Mouse (Mus musculus) bone marrow, adult 2 months (tissue): ENCODE data around the gene Bpifb4. TPM values are rescaled to one million over a fixed set of nuclear protein-coding genes. Genes with fewer than 3 reads are reported as not detected.

Experiments used
- H3K27ac ChIP-seq: fragments of 200-500 bp; 2 replicates; pipeline ENCODE4 v1.5.1; 2012; ENCODE audit warnings: low read depth, mild to moderate bottlenecking, control low read depth, inconsistent platforms, low read length; ENCODE audit not compliant: control insufficient read depth, poor library complexity, insufficient read depth
- H3K4me1 ChIP-seq: fragments of 200-500 bp; 2 replicates; pipeline ENCODE4 v1.6.1; 2011; ENCODE audit warnings: low read length; ENCODE audit not compliant: control insufficient read depth, insufficient read depth
- H3K4me3 ChIP-seq: fragments of 200-500 bp; replicated peaks from 2 replicates; pipeline ENCODE3; 2011; ENCODE audit warnings: mild to moderate bottlenecking, low read depth, low read length, control low read depth; ENCODE audit not compliant: control insufficient read depth
- CTCF ChIP-seq: fragments of 200-500 bp; IDR thresholded peaks from 2 replicates; pipeline ENCODE4 v1.5.1; 2011; ENCODE audit warnings: low read length, control low read depth; ENCODE audit not compliant: control insufficient read depth, insufficient read depth
- POLR2A ChIP-seq: fragments of 200-500 bp; IDR thresholded peaks from 2 replicates; pipeline ENCODE4 v1.6.1; 2011; ENCODE audit warnings: low read depth, mild to moderate bottlenecking, control low read depth, low read length, borderline replicate concordance; ENCODE audit not compliant: control insufficient read depth
- WGBS: fragments of 180-500 bp; shearing (Covaris S2); methylation state at CpG from one replicate; pipeline ENCODE4 v1.1.7; 2018; 5-methylcytosine and 5-hydroxymethylcytosine counted together
- polyA plus RNA-seq: library from polyadenylated mRNA; stranded (reverse); fragments of >200 nt; gene quantifications from 2 replicates; pipeline ENCODE4 v1.2.4, GENCODE M21; 2011; ENCODE audit warnings: low replicate concordance; ENCODE audit not compliant: missing spikeins, insufficient read depth, insufficient read length

The Bpifb4 gene
- polyA plus RNA-seq, 1 experiment, result not detected

GRCm38 (mm10) chr2:153970221-153970620, 32.2 kb downstream of the Bpifb4 start:
- TF ChIP-seq CTCF (no peak), POLR2A (no peak)
- no peak overlapping the region for H3K27ac ChIP-seq
- WGBS, result 82% methylated on average over 5 of the region's 5 CpGs
- H3K4me1 ChIP-seq, result no peaks in the 10 kb centered on the region
- no peak overlapping the region for H3K4me3 ChIP-seq

DNA sequence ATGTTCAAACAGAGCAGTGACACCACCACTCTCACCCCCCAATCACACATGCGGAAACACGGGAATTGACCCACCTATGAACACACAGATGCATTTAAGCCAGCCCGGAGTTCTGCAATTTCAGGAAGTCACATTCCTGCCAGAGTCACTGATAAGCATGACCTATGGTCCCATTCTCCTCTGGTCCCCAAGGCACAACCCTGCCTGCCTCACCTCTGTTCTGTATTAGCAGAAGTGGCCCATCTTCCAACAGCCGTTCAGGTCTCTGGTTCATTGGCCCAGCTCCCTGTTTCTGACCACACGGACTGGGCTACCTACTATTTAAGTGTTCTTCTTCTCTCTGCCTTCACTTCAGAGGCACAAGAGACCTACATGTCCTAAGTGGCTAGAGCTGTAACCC, 36.6 kb downstream of the Bpifb4 start, which contains the start of gene Bpifa6:
TSS of gene Bpifa6 (plus strand) at position 364 of the 400 bp plus-strand sequence.
- H3K4me1 ChIP-seq, result no peaks in the 10 kb centered on the region
- no peak within 1 kb of the TSS for H3K4me3 ChIP-seq
- TF ChIP-seq CTCF (no peak), POLR2A (no peak)
- H3K27ac ChIP-seq, result no peak within 1 kb of the TSS
- 62% methylated on average over 5 of the region's 5 CpGs for WGBS

DNA sequence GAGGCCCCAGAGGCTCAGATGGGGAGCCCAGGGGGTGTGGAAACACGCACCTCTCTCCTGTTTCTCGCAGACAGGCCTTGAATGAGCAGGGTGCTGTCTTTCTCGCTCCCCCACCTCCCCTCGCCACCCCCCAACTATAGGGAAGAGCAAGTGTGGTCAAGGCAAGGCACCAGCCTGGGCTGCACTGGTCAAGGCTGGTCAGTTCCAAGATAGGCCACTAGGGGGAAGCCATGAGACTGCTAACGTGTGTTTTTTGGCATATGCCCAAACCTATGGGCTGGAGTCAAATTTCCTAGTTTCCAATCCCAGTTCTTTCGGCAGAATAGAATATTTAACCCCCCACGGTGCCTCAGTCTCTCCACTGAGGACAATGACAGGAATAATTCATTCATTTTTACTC, 57.8 kb downstream of the Bpifb4 start:
- no peak overlapping the region for H3K4me3 ChIP-seq
- TF ChIP-seq CTCF (peak; percentile 81), POLR2A (no peak)
- WGBS, result 5% methylated on average over 7 of the region's 7 CpGs
- H3K27ac ChIP-seq, result no peak overlapping the region
- no peaks in the 10 kb centered on the region for H3K4me1 ChIP-seq

GRCm38 (mm10) chr2:154000501-154000900, 62.5 kb downstream of the Bpifb4 start:
- no peak overlapping the region for H3K4me3 ChIP-seq
- no peaks in the 10 kb centered on the region for H3K4me1 ChIP-seq
- H3K27ac ChIP-seq, result no peak overlapping the region
- TF ChIP-seq POLR2A (no peak), CTCF (no peak)
- 67% methylated on average over 3 of the region's 3 CpGs for WGBS

DNA sequence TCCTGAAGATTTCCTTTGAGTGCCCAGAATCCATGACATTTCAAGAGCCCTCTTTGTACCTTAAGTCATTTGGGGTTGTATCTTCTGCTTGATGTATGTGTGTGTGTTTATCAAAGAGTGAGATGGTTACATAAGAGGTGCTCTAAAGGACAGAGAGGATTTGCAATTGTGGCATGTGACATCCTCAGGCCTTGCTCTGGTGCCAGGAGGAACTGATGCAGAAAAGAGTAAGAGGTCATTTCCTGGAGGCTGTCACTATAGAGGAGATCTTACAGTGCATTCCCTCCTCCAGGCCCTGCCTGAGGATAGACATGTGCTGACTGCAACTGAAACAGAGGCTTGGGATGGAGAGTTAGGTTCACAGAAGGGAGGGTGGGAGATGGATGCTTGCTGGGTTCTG, 63.0 kb downstream of the Bpifb4 start:
- H3K4me1 ChIP-seq, result no peaks in the 10 kb centered on the region
- TF ChIP-seq CTCF (no peak), POLR2A (no peak)
- H3K4me3 ChIP-seq, result no peak overlapping the region
- H3K27ac ChIP-seq, result no peak overlapping the region

DNA sequence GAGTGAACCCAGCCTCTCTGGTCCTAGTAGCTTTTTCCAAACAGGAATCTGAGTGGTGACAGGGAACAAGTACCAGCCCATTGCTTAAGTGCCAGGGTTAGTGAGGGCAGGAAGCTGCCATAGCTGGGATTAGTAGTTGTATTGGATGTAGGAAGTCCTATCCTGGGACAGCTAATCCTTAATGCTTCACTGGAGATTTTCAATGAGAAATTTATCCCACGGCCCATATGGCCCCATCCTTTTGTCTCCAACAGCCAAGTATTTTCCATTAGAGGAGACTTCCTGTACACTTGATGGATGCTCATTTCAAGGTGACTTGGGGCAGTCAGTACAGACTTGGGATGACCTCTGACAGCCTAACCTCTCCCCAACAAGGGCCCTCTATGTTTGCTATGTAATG, 66.4 kb downstream of the Bpifb4 start:
- no peak overlapping the region for H3K4me3 ChIP-seq
- WGBS, result 77% methylated on average over 1 of the region's 1 CpGs
- no peaks in the 10 kb centered on the region for H3K4me1 ChIP-seq
- H3K27ac ChIP-seq, result no peak overlapping the region
- TF ChIP-seq CTCF, result no peak
- TF ChIP-seq POLR2A, result no peak

DNA sequence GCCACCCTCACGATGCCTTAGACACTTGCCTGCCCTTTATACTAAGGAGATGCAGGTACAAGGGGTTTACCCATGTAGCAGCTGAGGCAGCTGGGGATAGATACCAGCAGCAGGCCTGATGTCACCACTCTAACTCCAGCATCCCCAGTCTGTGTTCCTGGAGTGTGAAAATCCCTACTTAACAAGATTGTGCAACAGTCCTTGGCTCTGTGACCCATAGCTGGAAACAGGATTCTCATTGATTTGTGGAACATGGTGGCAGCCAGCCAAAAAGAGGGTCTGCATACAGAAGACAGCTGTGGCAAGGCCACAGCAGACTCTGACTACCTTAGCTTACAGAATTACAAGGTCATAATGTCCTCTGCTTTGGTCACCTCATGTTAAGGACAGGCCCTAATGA, 67.1 kb downstream of the Bpifb4 start:
- Histone ChIP-seq H3K4me1 (no peaks in the 10 kb centered on the region), H3K27ac (no peak overlapping the region), H3K4me3 (no peak overlapping the region)
- TF ChIP-seq CTCF, result no peak
- no peak for TF ChIP-seq POLR2A
- 63% methylated on average over 1 of the region's 1 CpGs for WGBS

DNA sequence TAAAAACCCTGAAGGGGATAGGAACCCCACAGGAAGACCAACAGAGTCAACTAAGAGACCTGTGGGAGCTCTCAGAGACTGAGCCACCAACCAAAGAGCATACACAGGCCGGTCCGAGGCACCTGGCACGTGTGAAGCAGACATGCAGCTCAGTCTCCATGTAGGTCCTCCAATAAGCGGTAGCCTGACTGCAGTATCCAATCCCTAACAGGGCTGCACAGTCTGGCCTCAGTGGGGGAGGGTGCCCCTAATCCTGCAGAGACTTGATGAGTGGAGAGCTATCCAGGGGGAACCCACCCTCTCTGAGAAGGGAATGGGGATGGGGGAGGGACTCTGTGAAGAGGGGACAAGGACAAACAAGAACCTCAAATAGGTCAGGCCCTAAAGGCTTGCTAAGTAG, 67.7 kb downstream of the Bpifb4 start:
- WGBS, result 92% methylated on average over 4 of the region's 4 CpGs
- H3K27ac ChIP-seq, result no peak overlapping the region
- H3K4me3 ChIP-seq, result no peak overlapping the region
- H3K4me1 ChIP-seq, result no peaks in the 10 kb centered on the region
- TF ChIP-seq POLR2A, result no peak
- TF ChIP-seq CTCF, result no peak

DNA sequence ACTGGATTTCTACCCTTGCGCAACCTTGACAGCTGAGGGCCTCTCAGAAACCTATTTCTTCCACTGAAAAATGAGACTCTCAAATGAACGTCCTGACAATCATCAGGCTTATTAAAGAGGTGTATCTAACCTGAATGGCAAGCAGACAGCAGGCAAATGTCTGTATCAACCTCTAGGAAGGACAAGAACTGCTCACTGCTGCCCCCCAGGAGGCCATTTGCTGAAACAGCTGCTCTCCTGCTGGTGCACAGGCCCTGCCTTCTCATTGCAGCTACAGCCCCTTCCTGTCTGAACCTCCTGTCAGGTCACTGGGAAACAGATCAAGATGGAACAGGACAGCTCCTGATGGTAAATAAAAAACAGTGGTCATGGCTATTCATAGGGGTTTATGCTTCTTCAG, 68.3 kb downstream of the Bpifb4 start:
- TF ChIP-seq CTCF (no peak), POLR2A (no peak)
- no peaks in the 10 kb centered on the region for H3K4me1 ChIP-seq
- H3K4me3 ChIP-seq, result no peak overlapping the region
- H3K27ac ChIP-seq, result no peak overlapping the region
- WGBS, result 77% methylated on average over 2 of the region's 2 CpGs

DNA sequence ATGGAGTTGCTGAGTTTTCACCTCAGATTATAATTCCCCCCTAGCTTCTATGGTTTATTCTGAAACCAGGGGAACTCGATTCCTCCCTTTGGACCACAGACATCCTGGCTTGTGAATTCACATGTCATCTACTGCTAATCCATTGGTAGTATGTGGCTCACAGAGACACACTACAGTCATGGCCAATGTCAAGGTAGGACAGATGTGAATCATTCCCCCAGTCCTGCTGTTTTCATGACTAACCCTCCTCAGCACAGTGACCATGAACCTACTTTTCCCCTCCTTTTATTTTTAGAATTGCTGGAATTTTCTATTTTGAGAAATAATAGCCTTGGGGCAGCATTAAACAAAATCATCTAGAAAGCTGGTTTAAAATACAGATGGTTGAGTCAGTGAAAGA, 69.4 kb downstream of the Bpifb4 start:
- TF ChIP-seq POLR2A (no peak), CTCF (no peak)
- Histone ChIP-seq H3K4me1 (no peaks in the 10 kb centered on the region), H3K4me3 (no peak overlapping the region), H3K27ac (no peak overlapping the region)
- 58% methylated on average over 1 of the region's 1 CpGs for WGBS
